Mouse (Mus musculus): ENCODE results near the gene Zfp445.
"Not testable (repeated sequence)": the region's sequence is repeated elsewhere in the genome, so short reads cannot be mapped to it uniquely, and the experiment has no call there.

Zfp445 gene

GRCm38 (mm10) chr9:122865697-122866166, at the start of gene Zfp445:
TSS of gene Zfp445 (minus strand) at chr9:122866006.
- peak; percentile 94 for DNase-seq

- DNase-seq, result peak; percentile 96
These were observed 37.1 kb upstream of the Zfp445 start for GRCm38 (mm10) chr9:122902717-122903535.

GRCm38 (mm10) chr9:122901047-122901446, 35.2 kb upstream of the Zfp445 start:
- no peak for DNase-seq

DNA sequence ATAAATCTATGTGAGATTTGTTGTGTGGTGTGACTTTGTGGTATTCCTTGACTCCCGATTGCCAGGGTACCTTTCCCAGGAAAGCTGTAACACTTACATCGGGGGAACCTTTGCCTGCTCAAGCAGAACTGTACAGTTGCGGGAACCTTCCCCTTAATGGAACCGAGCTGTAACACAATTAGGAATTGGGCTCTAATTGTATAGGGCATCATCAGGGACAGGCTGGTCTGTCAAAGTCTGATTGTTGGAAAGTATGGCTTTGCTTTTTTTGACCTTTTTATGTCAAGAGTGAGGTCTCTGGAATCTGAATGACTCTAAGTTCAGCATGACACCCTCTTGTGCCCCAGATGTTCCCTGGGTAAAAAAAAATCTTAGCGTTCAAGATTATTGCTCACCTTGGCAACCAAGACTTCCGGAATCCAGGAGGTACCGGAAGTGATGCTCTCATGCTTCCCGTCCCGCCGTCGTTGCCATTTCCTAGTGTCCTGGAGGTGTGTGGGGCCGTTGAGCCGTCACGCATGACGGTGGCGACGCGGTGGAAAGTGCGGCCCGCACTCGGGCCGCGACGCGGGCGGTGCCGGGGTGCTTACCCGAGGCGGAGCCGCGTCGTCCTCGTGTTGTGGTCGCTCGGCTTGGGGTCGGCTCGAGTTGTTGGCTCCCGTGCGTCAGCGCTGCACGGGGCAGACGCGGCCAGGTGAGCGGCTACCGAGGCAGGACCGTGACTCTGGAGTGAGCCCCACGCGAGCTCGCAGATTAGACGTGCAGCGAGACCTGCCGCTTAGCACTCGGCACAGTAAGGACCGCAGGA, 20.8 kb upstream of the Zfp445 start:
- DNase-seq, result peak; percentile 88

- DNase-seq, result no peak
These were observed 19.6 kb upstream of the Zfp445 start, which contains the start of gene Zkscan7 for GRCm38 (mm10) chr9:122885385-122885784. TSS of gene Zkscan7 (plus strand) at chr9:122885685.

- no peak for DNase-seq
These were observed 9.3 kb upstream of the Zfp445 start for GRCm38 (mm10) chr9:122875145-122875544.

GRCm38 (mm10) chr9:122874653-122875052, 8.8 kb upstream of the Zfp445 start:
- DNase-seq, result no peak

- no peak for DNase-seq
These were observed 6.8 kb upstream of the Zfp445 start for GRCm38 (mm10) chr9:122872595-122872994.

DNA sequence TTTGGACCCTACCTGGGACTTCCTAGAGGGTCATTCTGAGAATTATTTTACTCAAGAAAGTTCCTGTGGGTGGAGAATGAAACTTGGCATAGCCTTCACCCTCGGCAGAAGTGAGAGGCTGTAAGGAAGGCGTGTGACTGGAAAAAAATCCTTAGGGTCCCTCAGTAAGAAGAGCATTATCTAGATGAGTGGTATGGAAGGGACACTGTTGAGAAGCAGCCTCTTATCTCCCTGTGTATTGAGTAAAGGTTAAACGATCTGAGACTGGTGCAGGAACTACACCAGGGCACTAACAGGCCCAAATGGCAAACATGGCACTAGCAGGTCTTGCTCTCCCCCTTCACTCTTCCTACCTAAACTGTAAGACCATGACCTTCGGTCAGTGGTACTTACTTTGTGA, 386 bp upstream of the Zfp445 start:
- DNase-seq, result no peak

- DNase-seq, result no peak
These were observed 958 bp downstream of the Zfp445 start for GRCm38 (mm10) chr9:122864848-122865247.

GRCm38 (mm10) chr9:122863731-122864130, 2.1 kb downstream of the Zfp445 start:
- DNase-seq, result no peak

DNA sequence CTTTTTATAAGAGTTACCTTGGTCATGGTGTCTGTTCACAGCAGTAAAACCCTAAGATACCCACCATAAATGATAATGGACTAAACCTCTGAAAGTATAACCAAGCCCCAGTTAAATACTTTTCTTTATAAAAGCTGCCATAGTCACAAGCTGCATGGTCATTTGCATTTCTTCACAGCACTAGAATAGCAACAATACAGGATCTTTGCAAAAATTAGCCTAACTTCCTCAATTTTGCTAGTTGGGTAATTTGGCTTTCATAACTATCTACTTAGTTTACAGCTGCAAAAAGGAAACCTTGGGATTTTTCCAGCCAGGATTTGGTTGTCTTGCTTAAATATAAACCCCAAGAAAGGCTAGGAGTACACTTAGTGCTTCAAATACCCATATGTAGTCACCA, 5.1 kb downstream of the Zfp445 start:
- no peak for DNase-seq

DNA sequence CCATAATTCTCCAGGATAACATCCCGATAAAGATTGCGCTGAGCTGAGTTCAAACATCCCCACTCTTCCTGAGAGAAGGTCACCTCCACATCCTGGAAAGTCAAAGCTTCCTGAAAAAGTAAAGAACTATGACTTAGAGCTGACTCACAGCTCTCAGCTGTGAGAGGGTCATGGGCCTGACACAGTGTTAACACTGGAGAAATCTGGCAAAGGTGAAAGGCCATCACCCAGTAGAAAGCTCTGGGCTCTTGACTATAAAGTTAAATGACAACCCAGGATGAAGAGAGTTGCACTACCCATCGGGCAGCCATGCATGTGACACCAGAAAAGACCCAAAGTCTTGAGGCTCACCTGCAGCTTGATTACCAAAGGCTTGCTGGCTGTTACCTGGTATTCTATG, 9.1 kb downstream of the Zfp445 start:
- no peak for DNase-seq

- no peak for DNase-seq
These were observed 10.2 kb downstream of the Zfp445 start for GRCm38 (mm10) chr9:122855617-122856016.

DNA sequence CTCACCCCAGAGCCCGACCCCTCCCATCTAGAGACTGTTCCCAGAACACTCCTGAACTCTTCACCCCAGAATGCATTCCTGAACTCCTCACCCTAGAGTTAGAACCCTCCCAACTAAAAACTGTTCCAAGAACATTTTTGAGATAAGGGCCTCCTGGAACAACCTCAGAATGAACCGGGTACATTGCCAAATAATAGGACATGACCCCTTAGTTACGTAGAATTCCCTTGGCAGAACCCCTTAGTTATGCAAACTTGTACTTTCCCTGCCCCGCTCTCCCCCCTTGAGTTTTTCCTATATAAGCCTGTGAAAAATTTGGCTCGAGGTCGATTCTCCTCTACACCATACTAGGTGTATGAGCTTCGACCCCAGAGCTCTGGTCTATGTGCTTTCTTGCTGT, 10.7 kb downstream of the Zfp445 start:
- not testable (repeated sequence) for DNase-seq

DNA sequence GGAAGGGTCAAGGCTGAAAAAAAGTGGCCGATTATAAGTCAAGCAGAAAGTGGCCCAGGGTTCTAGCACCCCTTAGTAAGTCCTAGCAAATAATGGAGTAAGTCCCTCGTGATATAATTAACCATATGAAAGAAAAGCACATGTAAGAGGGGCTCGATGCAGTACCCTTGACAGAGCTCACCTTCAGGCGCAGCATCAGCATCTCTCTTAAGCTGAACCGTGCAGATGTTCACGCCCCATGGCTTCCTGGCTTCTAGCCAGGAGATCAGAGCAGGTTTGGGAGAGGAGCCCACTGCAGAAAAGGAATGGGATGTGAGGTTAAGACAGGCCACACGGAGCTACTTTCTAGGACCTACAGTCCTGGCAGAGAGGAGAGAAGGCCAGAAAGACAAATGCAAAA, 11.3 kb downstream of the Zfp445 start:
- no peak for DNase-seq

GRCm38 (mm10) chr9:122847811-122848311, 17.9 kb downstream of the Zfp445 start:
- DNase-seq, result not testable (repeated sequence)

DNA sequence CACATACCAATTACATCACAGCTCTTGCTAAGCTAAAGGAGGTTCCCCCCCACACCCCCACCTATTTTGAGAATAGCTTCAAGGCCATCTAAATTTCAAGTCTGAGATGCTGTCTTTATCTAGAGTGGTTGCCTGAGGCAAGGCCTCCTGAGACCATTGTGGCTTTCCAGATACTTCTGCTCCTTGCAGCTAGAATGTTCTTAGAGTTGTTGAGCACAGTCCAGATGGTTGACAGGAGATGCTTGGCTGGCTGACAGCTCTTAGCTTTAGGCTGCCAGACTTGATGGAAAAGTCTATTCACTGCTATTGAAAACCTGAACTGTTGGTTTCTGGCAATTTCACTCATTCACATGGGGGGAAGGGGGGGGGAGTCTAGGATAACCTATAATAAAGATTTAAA, 19.6 kb downstream of the Zfp445 start:
- no peak for DNase-seq

- DNase-seq, result no peak
These were observed 20.2 kb downstream of the Zfp445 start for GRCm38 (mm10) chr9:122845621-122846020.

- no peak for DNase-seq
These were observed 22.0 kb downstream of the Zfp445 start, which contains the start of gene Gm35549 for GRCm38 (mm10) chr9:122843760-122844159. TSS of gene Gm35549 (minus strand) at chr9:122844035.

- DNase-seq, result peak; percentile 44
These were observed 28.1 kb downstream of the Zfp445 start for GRCm38 (mm10) chr9:122837680-122838079.

GRCm38 (mm10) chr9:122837216-122837615, 28.6 kb downstream of the Zfp445 start:
- DNase-seq, result no peak

GRCm38 (mm10) chr9:122836790-122837189, 29.0 kb downstream of the Zfp445 start:
- peak; percentile 77 for DNase-seq

All from retina, postnatal 1 day (tissue).